Mouse (Mus musculus): ENCODE measurements around the gene Skida1.
A peak's percentile ranks its signal among the peaks of the same experiment; 100 is the strongest.

The Skida1 gene

GRCm38 (mm10) chr2:18055016-18055928, 6.4 kb upstream of the Skida1 start, which contains the start of gene Mllt10:
Gene Mllt10 (plus strand): TSS chr2:18055237.
- peak; percentile 87 for DNase-seq

GRCm38 (mm10) chr2:18053951-18054530, 5.2 kb upstream of the Skida1 start:
- DNase-seq: peak; percentile 98

- DNase-seq: peak; percentile 25
Measured at GRCm38 (mm10) chr2:18053243-18053950, 4.5 kb upstream of the Skida1 start.

- DNase-seq: peak; percentile 43
Measured at GRCm38 (mm10) chr2:18052581-18052980, 3.7 kb upstream of the Skida1 start.

- DNase-seq: no peak
Measured at GRCm38 (mm10) chr2:18051831-18052170, 3.0 kb upstream of the Skida1 start.

- DNase-seq: peak; percentile 76
Measured at GRCm38 (mm10) chr2:18051026-18051830, 2.4 kb upstream of the Skida1 start.

GRCm38 (mm10) chr2:18050541-18050985, 1.7 kb upstream of the Skida1 start:
- DNase-seq: peak; percentile 84

GRCm38 (mm10) chr2:18050018-18050417, 1.2 kb upstream of the Skida1 start:
- no peak for DNase-seq

GRCm38 (mm10) chr2:18049279-18049821, 499 bp upstream of the Skida1 start:
- DNase-seq: peak; percentile 91

- peak; percentile 98 for DNase-seq
Measured at GRCm38 (mm10) chr2:18047646-18048452, 1.0 kb downstream of the Skida1 start.

GRCm38 (mm10) chr2:18046758-18047645, 1.8 kb downstream of the Skida1 start:
- DNase-seq: peak; percentile 98

- no peak for DNase-seq
Measured at GRCm38 (mm10) chr2:18046186-18046585, 2.7 kb downstream of the Skida1 start.

GRCm38 (mm10) chr2:18045781-18046181, 3.1 kb downstream of the Skida1 start:
- peak; percentile 73 for DNase-seq

- DNase-seq: peak; percentile 0
Measured at GRCm38 (mm10) chr2:18045143-18045780, 3.6 kb downstream of the Skida1 start.

GRCm38 (mm10) chr2:18041199-18041885, 7.5 kb downstream of the Skida1 start:
- peak; percentile 74 for DNase-seq

GRCm38 (mm10) chr2:18040347-18041160, 8.3 kb downstream of the Skida1 start:
- DNase-seq: peak; percentile 80

GRCm38 (mm10) chr2:18039566-18040290, 9.1 kb downstream of the Skida1 start:
- DNase-seq: peak; percentile 87
